Mouse (Mus musculus): ENCODE measurements at regions not wholly inside any gene's neighbourhood (a gene's known extent, or its start where the extent isn't known, plus 50 kb on each side); places are given as distances from the start of the nearest gene placed in this dataset.

GRCm38 (mm10) chr1:64418567-64418966 is 113.9 kb upstream of the Creb1 start:
- Histone ChIP-seq H3K36me3 (ENCODE audit: control insufficient read depth in 1 of 2, insufficient read depth in 2 of 2, low read length in 2 of 2) (no peaks in the 10 kb centered on the region), H3K9me3 (replicated peaks; ENCODE audit: insufficient read depth, low read length) (no peaks in the 10 kb centered on the region)
- peak; percentile 34 for DNase-seq (ENCODE audit: low read depth, low spot score)

GRCm38 (mm10) chr1:64415906-64416305 is 116.5 kb upstream of the Creb1 start:
- H3K36me3 ChIP-seq (ENCODE audit: control insufficient read depth in 1 of 2, insufficient read depth in 2 of 2, low read length in 2 of 2): no peaks in the 10 kb centered on the region
- H3K9me3 ChIP-seq (replicated peaks; ENCODE audit: insufficient read depth, low read length): no peaks in the 10 kb centered on the region
- no peak for DNase-seq (ENCODE audit: low read depth, low spot score)
- no peaks in the 10 kb centered on the region for H3K79me2 ChIP-seq (ENCODE audit: control insufficient read depth, insufficient read depth, low read length, poor library complexity)
- no peaks in the 10 kb centered on the region for H3K27me3 ChIP-seq (ENCODE audit: control insufficient read depth in 1 of 2, insufficient read depth in 2 of 2, low read length in 2 of 2)
- no peaks in the 10 kb centered on the region for H3K4me1 ChIP-seq (ENCODE audit: control insufficient read depth in 1 of 2, insufficient read depth in 2 of 2, low read length in 2 of 2)
- H3K27ac ChIP-seq (ENCODE audit: control insufficient read depth, low read depth, low read length): no peak overlapping the region
- no peak for TF ChIP-seq ZMIZ1 (IDR thresholded peaks at IDR 0.05; ENCODE audit: low read depth, low read length)
- TF ChIP-seq MEF2A (IDR thresholded peaks at IDR 0.05; ENCODE audit: extremely low read depth, insufficient replicate concordance, low read depth, low read length, poor library complexity, severe bottlenecking): no peak
- no peak for TF ChIP-seq ETS1 (IDR thresholded peaks at IDR 0.05; ENCODE audit: low read depth, low read length)
- TF ChIP-seq USF1 (IDR thresholded peaks at IDR 0.05; ENCODE audit: low read depth, low read length): no peak
- no peak for TF ChIP-seq MYB (IDR thresholded peaks at IDR 0.05; ENCODE audit: low read depth, low read length)
- no peak for TF ChIP-seq TCF12 (IDR thresholded peaks at IDR 0.05; ENCODE audit: low read depth, low read length)
- no peak overlapping the region for H3K4me3 ChIP-seq (ENCODE audit: control insufficient read depth in 1 of 2, insufficient read depth in 1 of 2, low read depth in 2 of 2, low read length in 2 of 2)
- no peak overlapping the region for H3K9ac ChIP-seq (ENCODE audit: control insufficient read depth, low read depth, low read length, poor library complexity, severe bottlenecking)

More at GRCm38 (mm10) chr1:64418567-64418966, 113.9 kb upstream of the Creb1 start:
- Histone ChIP-seq H3K27ac (ENCODE audit: control insufficient read depth, low read depth, low read length) (no peak overlapping the region), H3K27me3 (ENCODE audit: control insufficient read depth in 1 of 2, insufficient read depth in 2 of 2, low read length in 2 of 2) (peaks cover 0 to 1% of the 10 kb centered on the region in 2 experiments; a peak in 2 of 4 replicates), H3K4me1 (ENCODE audit: control insufficient read depth in 1 of 2, insufficient read depth in 2 of 2, low read length in 2 of 2) (no peaks in the 10 kb centered on the region), H3K9ac (ENCODE audit: control insufficient read depth, low read depth, low read length, poor library complexity, severe bottlenecking) (no peak overlapping the region), H3K79me2 (ENCODE audit: control insufficient read depth, insufficient read depth, low read length, poor library complexity) (no peaks in the 10 kb centered on the region), H3K4me3 (ENCODE audit: control insufficient read depth in 1 of 2, insufficient read depth in 1 of 2, low read depth in 2 of 2, low read length in 2 of 2) (no peak overlapping the region)
- TF ChIP-seq ZC3H11A (IDR thresholded peaks at IDR 0.05; ENCODE audit: low read depth, low read length) (peak; percentile 54), MAZ (IDR thresholded peaks at IDR 0.05; ENCODE audit: low read depth, low read length) (no peak), EP300 (IDR thresholded peaks at IDR 0.05; ENCODE audit: low read depth in 1 of 2, low read length in 2 of 2) (no peak), ELF1 (IDR thresholded peaks at IDR 0.05; ENCODE audit: low read depth, low read length) (no peak), GABPA (IDR thresholded peaks at IDR 0.05; ENCODE audit: low read depth, low read length) (no peak), CTCF (IDR thresholded peaks at IDR 0.05 in 2 of 3, conservative IDR thresholded peaks at IDR 0.05 in 1 of 3; ENCODE audit: control insufficient read depth in 1 of 3, insufficient read depth in 1 of 3, low read depth in 2 of 3, low read length in 3 of 3, poor library complexity in 1 of 3, severe bottlenecking in 1 of 3) (peak; percentile 37 to 57 (median 50); a peak in 5 of 6 replicates), POLR2AphosphoS5 (IDR thresholded peaks at IDR 0.05; ENCODE audit: borderline replicate concordance, low read depth, low read length) (no peak), RAD21 (IDR thresholded peaks at IDR 0.05; ENCODE audit: low read depth, low read length) (peak; percentile 55), SMC3 (IDR thresholded peaks at IDR 0.05; ENCODE audit: low read depth, low read length) (peak; percentile 69), BHLHE40 (IDR thresholded peaks at IDR 0.05; ENCODE audit: borderline replicate concordance, low read depth, low read length) (no peak)
